Mouse (Mus musculus) regulatory T cell (primary cell): ENCODE measurements around the gene Vegfb.
"Not testable (repeated sequence)": the region's sequence is repeated elsewhere in the genome, so short reads cannot be mapped to it uniquely, and the experiment has no call there.

Experiments
- in situ Hi-C: fragments of 300-600 bp; cut with MboI, MseI; formaldehyde crosslinking; loops from one replicate; pipeline ENCODE4 v1.15.1; 2025; ENCODE audit warnings: high pct_unique_total_duplicates

Vegfb gene

DNA sequence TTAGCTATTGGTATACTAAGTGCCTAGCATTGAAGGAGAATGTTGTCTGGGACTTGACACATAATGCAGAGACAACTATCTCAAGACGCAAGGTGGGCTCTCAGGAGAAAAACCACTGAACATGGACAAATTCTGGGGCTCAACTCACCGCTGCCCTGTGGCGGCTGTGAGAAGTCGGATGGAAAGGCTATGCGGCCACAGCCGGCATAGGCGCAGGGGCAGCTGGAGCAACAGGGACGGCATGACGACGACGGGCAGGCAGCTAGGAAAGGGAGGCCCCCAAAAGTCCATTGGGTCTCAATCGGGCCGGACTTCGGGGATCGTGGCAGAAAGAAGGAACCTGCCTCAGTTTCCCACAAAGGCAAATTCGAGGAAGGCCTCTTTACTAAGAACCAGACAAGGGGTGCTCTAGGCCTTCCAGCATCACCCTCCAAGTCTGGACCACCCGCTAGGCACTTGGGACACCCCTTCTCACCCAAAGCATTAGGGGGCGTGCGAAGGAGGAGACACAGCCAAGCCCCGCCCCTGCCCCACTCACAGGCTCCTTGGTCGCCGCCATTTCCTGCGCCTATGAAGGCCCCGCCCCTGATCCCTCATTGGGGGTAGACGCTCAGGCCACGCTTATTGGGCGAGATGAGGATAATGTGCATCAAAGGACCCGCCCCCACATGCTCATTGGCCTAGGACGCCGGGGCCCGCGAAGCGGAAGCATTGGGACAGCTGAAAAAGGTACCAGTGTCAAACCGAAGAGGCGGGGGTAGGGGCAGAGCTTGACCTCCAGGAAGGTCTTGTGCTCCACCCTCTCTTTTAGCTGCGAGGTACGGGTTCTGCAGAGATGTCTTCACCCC, 4.8 kb upstream of the Vegfb start, which contains the start of gene Dnajc4:
Gene Dnajc4 (minus strand): TSS at position 562 of the 848 bp plus-strand sequence.
- in situ Hi-C loops = no loop called here

DNA sequence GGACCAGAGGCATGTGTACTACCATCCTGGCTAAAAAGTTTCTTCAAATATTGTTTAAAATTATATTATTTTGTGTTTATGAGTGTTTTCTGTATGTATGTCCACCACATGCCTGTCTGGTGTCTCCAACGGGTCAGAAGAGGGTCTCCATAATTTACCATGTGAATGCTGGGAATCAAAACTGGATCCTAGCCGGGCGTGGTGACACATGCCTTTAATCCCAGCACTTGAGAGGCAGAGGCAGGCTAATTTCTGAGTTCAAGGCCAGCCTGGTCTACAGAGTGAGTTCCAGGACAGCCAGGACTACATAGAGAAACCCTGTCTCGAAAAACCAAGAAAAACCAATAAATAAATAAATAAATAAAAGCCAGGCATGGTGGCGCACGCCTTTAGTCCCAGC, 3.7 kb upstream of the Vegfb start:
- in situ Hi-C loops = not testable (repeated sequence)

DNA sequence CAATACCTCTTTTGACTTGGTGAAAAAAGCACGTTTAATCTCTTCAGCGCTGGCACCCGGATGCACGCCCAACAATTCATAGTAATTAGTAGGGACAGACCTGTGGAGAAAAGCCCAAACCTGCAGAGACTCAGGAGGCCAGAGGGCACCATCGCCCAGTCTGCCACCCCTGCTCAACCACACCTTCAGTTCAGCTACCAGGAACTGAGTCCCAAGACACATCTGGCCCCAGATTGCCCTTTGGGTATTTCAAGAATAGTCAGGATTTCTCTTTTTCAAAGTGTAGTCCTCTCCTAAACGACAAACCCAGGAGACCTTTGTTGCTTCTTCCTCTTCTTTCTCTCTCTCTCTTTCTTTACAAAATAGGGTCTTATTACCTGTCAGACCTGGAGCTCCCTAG, 3.3 kb upstream of the Vegfb start:
- in situ Hi-C loops = no loop called here

DNA sequence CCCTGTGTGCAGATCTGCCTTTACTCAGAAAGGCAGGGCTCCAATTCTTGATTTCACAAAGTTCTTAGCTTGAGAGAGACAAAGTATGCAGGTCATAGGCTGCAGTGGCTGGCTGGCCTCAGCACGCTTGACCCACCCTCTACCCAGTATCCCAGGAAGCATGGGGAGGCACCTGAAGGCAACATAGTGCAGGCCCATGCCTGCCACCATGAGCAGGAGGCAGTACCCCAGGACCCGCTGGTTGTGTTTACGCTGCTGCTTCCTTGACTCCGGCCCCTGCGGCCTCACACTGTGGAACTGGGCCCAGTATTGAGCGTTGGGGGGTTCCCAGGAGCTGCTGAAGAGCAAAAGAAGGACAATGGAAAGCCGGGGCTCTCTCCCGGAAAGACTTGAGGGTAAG, 1.8 kb upstream of the Vegfb start:
- in situ Hi-C loops = no loop called here

DNA sequence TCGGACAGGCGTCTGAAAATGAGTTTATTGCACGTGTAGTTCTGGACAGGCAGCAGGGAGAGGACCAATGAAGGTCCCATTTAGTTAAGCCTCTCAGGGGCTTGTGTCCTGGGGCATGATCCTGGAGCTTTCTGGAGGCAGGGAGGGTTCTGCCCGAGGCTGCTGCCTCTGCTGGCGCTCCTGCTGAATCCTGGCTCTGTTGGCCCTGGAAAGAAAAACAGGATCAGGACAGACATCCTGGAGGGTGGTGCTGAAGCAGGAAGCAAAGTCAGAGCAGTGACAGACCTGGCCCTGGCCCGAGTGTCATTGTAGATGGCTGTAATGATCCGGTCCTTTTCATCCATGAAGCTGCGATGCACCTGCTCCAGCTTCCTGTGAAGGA, 444 bp upstream of the Vegfb start:
- in situ Hi-C loops = no loop called here

DNA sequence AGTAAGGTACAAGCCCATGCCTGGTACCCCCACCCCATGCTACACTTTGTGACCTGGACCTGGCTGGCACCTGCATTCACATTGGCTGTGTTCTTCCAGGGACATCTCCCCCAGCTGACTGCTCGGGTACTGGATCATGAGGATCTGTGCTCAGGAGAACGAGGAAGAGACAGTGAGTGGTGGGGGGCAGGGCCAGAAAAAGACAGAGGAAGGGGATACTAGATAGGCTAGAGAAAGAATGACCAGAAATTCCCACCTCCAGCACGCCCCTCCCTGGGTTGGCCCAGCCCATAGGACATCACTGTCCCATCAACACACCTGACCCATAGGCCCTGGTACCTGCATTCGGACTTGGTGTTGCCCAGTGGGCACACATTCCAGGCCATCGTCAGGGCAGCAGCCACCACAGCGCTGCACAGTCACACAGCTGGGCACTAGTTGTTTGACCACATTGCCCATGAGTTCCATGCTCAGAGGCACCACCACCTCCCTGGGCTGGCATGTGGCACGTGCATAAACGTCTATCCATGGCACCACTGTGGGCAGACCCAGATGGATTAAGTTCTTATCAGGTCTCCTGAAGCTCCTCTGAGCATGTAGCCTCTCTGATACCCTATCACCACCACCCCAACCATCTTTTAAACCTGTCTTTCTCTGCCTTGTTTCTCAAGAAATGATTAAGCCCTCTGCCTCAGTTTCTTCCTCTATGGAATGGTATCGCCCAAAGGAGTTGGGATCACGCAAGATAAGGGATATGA, 1.3 kb downstream of the Vegfb start:
- in situ Hi-C loops = no loop called here

DNA sequence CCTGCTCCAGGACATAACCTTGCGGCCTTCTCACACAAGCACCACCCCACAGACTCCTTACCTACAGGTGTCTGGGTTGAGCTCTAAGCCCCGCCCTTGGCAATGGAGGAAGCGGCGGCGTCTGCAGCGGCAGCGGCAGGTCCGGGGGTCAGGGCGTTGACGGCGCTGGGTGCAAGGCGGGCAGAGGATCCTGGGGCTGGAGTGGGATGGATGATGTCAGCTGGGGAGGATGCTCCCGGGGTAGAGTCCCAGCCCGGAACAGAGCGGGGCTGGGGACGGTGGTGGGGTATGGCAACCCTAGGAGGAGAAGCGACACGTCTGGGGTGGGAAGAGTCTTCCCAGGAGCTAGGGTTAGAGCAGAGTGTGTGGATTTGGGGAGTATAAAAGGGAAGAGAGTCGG, 2.2 kb downstream of the Vegfb start:
- in situ Hi-C loops = no loop called here

DNA sequence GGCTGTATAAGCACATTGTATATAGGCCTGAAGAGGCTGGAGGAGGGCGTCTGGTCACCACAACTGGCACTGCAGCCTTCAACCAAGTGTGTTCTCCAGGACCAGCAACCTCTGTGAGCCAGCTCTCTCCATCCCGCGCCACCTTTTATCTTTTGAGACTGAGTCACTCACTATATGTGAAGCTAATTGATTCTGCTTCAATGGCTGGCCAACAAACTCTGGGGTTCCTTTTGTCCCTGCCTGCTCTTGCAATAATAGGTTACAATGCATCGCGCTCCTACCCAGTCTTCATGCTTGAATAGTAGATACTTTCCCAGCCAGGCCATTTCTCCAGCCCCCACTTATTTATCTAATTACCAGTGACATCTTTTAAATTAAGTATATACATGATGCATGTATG, 3.8 kb downstream of the Vegfb start:
- in situ Hi-C loops = no loop called here

DNA sequence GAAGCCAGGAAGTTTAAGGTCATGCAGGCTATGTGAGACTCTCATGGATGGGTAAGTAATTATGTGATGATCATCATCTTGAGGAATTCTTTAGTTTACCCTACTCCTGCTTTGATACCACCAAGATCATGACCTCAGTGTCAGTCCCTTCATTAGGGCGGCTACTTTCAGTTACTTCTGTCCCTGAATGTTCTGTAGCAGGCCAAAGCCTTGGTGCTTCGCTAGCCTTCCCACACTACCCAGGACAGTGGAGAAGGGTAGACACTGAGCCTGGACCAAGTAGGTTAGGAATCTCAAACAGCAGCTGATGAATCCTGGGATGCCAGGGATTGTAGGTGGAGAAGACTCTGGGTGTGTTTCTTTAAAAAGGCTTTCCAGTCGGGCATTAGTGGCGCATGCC, 6.0 kb downstream of the Vegfb start:
- in situ Hi-C loops = no loop called here

DNA sequence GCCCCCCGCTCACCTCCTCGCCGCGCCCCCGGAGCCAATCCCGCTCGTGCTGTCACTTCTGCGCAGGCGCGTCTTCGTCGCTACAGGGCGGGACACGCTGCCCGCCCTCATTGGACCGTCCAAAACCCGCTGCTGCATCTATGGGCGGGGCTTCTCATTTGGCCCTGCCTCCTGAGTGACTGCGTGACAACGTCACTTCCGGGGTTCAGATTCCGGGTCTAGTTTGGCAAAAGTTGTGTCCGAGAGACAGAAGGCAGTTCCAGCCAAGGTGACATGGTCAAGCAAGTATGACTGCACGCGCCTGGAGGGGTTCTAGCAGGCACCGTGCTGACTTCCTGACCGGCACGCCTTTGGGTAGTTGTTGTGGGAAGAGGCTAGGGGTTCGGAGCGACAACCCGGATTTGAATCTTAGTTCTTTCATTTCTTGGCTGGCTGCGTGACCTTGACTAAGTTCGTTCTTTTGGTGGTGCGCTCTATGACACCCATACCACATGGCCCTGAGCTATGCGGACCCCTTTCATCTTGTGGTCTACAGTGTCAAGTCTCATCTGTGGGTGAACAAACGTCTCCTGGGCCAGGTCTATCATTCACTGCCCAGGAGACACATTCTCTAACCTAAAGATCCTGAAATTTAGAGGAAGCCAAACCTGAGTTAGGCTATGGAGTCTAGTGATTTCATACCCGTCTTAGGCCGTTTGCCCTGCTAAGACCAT, 6.9 kb downstream of the Vegfb start, which contains the start of gene Fkbp2:
Gene Fkbp2 (minus strand): TSS at position 121 of the 713 bp plus-strand sequence.
- in situ Hi-C loops = no loop called here

DNA sequence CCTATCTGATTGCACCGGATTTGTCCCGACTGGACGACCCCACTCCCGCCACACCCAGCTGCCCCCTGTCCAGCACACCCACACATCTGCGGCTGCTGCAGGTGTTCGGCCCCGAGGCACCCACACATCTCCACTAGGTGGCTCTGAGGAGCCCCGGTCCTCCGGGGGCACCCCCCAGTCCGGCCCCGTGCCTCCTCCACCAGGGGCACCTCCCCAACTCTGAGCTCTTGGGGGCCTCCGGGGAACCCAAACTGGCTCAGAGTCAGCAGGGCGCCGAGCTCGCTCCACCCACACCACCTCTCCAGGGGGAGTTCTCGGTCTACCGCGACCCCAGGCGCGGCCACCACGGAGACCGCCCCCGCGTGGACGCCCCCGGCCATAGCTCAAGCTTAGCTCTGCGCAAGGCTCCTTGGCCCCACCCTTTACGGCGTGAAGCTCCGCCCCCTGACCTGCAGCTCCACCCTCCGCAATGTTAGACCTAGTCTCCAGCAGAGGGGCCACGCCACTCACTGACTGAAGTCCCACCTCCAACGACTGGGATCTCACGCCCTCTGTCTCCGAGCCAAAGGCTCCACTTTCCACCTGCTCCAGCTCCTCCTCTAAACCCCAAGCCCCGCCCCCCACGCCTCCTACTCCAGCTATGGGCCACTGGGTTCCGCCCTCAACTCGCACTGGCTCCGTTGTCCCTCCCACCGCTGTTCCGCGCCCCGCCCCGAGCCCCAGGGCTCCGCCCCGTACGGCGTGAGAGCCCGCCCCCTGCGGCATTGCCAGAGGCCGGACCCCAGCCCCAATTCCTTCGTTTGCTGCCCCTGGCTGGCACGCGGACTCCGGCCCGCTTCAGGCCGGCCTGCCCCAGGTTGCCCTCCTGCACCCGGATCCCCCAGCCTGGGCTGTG, 7.7 kb downstream of the Vegfb start:
- in situ Hi-C loops = loop anchor here (10.0 kb wide), 1 partner anchor 905 kb away; the partner anchor contains the start of gene Vps51

DNA sequence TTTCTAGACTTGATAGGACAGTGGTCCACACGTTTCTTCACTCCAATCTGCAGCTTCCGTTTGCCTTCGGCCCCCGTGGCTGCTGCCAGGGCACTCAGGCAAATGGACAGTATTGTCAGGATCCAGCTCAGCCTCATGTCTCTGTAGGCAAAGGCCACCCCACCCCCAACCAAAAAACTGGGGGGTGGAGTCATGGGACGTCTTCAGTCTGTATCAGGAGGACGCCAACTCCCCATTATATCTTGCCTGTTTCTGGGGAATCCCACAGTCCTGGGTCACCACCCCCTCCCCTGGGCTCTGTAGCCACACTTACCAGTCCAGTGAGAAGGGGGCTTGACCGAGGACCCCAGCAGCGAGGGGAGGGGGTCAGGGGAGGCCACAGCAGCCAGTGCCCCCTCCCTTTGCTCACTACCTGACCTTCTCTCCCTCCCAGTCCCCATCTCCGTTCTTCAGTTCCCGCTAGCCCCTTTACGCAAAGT, 8.4 kb downstream of the Vegfb start:
- in situ Hi-C loops = loop anchor here (10.0 kb wide), 1 partner anchor 904 kb away; the partner anchor contains the start of gene Vps51

DNA sequence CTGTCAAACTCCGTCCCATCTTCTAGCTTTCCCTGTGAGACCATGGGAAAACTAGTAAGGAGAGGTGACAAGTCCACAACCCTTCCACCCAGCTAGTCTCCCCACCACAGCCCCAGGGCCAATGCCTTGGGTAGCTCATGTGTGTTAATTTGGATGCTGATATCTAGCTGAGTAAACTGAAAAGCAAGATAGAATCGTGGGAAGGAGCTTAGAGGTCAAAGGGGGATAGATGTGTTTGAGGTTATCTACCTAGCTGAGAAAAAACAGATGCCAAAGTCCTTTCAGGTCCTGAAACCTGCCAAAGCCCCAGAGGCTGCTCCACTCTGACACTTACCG, 8.8 kb downstream of the Vegfb start:
- in situ Hi-C loops = loop anchor here (10.0 kb wide), 1 partner anchor 904 kb away; the partner anchor contains the start of gene Vps51

DNA sequence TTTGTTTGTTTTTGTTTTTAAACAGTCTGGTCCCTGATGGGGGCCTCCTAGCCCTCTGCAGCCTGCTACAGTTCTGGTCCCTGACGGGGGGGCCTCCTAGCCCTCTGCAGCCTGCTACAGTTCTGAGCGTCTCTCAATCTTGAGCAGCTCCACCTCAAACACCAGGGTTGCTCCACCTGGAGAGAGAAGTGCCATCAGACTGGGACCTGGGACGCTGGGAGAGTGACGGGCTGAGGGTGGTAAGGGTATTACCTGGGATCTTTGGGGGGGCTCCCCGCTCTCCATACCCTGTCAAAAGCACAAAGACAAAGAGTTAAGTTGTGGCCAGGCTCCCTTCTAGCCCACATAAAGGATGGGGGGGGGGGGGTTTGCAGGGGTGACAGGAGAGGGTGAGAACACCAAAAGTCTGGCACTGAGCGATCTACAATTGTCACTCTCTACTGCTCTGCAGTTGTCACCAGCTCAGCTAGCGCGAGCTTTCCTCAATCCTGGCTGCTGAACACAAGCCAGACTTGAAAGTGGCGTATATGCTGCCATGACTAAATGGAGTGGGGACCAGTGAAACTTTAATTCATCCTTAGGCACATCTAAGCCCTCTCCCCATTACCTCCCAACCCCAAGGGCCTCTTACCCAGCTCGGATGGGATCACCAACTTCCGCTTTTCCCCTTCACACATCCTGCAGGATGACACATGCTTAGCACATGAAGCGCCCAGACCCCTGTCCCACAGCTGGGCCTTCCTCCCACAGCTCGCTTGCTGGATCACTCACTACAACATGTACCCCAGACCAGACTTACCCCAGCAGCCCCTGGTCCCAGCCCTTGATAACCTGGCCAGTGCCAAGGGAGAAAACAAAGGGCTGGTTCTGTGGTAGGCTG, 9.5 kb downstream of the Vegfb start:
- in situ Hi-C loops = loop anchor here (10.0 kb wide), 1 partner anchor 903 kb away; the partner anchor contains the start of gene Vps51

DNA sequence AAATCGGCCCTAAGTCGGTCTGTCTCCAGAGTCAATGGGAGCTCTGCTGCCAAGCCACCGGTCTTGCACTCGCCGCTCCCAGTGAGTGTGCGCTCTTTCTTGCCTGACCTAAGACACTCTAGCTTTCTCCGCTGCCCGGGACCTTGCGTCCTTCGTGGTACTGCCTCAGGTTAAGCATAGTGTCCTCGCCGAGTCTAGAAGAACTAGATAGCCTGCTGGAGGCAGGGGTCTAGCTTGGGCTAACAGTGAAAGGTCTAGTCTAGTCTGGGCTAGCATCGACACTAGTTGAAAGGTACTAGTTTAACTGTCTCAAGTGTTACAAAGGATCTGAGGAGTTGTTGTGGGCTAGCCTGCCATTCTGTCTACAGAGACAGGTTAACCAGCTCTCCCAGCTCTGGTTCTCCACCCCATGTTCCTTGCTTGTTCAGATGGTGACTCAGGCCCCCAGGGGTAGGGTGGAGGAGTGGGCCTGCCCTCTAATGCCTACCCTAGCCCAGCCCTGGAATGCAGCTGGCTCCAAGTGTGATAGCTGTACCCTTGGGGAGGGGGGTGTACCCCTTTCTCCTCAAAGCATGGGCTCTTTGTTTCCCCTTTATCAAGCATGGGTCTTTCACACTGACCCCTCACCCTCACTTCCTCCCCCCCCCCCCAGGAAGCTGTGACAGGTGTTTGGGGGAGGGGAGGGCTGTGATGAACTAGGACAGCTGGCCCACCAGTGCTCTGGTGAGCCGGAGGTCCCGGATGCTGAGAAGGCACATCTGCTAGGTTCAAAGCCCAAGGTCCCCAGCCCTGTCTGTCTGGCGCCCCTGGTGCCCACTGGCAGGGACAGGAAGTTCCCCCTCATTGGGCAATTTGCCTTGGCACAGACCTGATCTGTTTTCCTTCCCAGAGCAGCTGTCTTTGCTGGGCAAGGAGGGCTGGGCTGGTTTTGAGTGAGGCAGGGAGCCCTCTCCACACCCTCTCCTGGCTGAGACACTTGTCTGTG, 11.6 kb downstream of the Vegfb start, which contains the start of gene Plcb3:
Gene Plcb3 (minus strand): TSS at position 934 of the 985 bp plus-strand sequence.
- in situ Hi-C loops = loop anchor here (10.0 kb wide), 1 partner anchor 901 kb away; the partner anchor contains the start of gene Vps51

DNA sequence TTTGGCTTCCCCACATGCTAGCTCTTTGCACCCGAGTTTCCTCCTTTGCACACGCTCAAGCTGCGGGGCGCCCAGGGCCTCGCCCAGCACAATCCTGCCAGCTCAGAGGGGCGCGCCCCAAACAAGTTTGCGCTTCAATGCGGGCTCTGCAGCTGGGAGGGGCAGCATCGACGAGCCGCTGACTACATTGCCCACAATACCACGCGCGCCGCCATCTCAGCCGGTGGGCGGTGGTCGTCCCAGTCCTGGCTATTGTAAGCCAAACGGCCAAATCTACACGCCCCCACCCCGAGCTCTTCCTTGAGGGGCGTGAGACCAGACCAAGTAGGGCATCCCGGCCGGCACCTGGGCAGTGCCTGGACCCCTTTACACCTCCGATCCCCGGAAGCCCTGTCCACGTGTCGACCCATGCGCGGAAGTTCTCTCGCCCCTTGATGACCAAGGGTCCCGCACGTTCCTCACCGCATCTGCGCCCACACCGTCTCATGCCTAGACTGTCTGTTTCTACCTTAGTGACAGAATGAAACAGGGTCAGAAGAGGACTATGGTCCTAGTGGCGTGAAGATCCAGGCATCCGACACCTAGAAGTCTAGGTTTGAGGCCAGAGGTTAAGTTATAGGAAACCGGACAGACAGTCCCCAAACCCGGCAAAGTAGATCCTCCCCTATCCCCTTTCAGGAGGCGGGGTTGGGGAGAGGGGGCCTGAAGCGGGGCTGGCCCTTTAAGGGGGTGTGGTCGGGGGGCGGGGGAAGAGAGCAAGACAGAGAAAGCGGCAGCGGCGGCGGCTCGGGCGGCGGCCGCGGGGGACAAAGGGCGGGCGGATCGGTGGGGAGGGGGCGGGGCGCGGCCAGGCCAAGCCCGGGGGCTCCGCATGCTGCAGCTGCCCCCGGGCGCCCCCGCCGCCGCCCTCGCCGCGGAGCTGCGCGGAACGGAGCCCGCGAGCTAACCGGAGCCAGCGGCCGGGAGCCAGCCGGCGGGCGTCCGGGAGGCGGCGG, 12.9 kb downstream of the Vegfb start, which contains the start of gene Ppp1r14b:
Gene Ppp1r14b (plus strand): TSS at position 758 of the 995 bp plus-strand sequence.
- in situ Hi-C loops = loop anchor here (10.0 kb wide), 1 partner anchor 900 kb away; the partner anchor contains the start of gene Vps51
